Mouse (Mus musculus): ENCODE measurements around the gene Nkain4.

The Nkain4 gene

GRCm38 (mm10) chr2:180952731-180953171 lies 1.7 kb downstream of the Nkain4 start:
- no peak for DNase-seq (ENCODE audit: low read depth, low spot score)

GRCm38 (mm10) chr2:180949947-180950346 lies 4.6 kb downstream of the Nkain4 start:
- no peak for DNase-seq (ENCODE audit: low read depth, low spot score)

GRCm38 (mm10) chr2:180941869-180942268 lies 12.6 kb downstream of the Nkain4 start:
- DNase-seq (ENCODE audit: low read depth, low spot score), result no peak

GRCm38 (mm10) chr2:180940187-180940586 lies 14.3 kb downstream of the Nkain4 start:
- DNase-seq (ENCODE audit: low read depth, low spot score), result no peak

GRCm38 (mm10) chr2:180932418-180932817 lies 22.1 kb downstream of the Nkain4 start:
- no peak for DNase-seq (ENCODE audit: low read depth, low spot score)

- no peak for DNase-seq (ENCODE audit: low read depth, low spot score)
Measured at GRCm38 (mm10) chr2:180928723-180929122, 25.8 kb downstream of the Nkain4 start, which contains the start of gene Birc7. Birc7 (plus strand) TSS chr2:180929023.

GRCm38 (mm10) chr2:180925176-180925575 lies 29.3 kb downstream of the Nkain4 start:
- DNase-seq (ENCODE audit: low read depth, low spot score), result peak; percentile 72

- no peak for DNase-seq (ENCODE audit: low read depth, low spot score)
Measured at GRCm38 (mm10) chr2:180922739-180923138, 31.8 kb downstream of the Nkain4 start.

- DNase-seq (ENCODE audit: low read depth, low spot score), result peak; percentile 96
Measured at GRCm38 (mm10) chr2:180920810-180921400, 33.6 kb downstream of the Nkain4 start, which contains the start of gene Ythdf1. Ythdf1 (minus strand) TSS chr2:180920949.

GRCm38 (mm10) chr2:180919913-180920809 lies 34.3 kb downstream of the Nkain4 start:
- no peak for DNase-seq (ENCODE audit: low read depth, low spot score)

- DNase-seq (ENCODE audit: low read depth, low spot score), result no peak
Measured at GRCm38 (mm10) chr2:180915886-180916433, 38.5 kb downstream of the Nkain4 start.

GRCm38 (mm10) chr2:180910928-180911327 lies 43.6 kb downstream of the Nkain4 start:
- no peak for DNase-seq (ENCODE audit: low read depth, low spot score)

- DNase-seq (ENCODE audit: low read depth, low spot score), result no peak
Measured at GRCm38 (mm10) chr2:180905556-180906221, 48.8 kb downstream of the Nkain4 start.

GRCm38 (mm10) chr2:180904435-180905208 lies 49.9 kb downstream of the Nkain4 start:
- no peak for DNase-seq (ENCODE audit: low read depth, low spot score)

GRCm38 (mm10) chr2:180902086-180902485 lies 52.4 kb downstream of the Nkain4 start:
- peak; percentile 29 for DNase-seq (ENCODE audit: low read depth, low spot score)

GRCm38 (mm10) chr2:180897857-180898256 lies 56.6 kb downstream of the Nkain4 start:
- no peak for DNase-seq (ENCODE audit: low read depth, low spot score)

GRCm38 (mm10) chr2:180896819-180897625 lies 57.5 kb downstream of the Nkain4 start:
- no peak for DNase-seq (ENCODE audit: low read depth, low spot score)

GRCm38 (mm10) chr2:180895837-180896525 lies 58.5 kb downstream of the Nkain4 start:
- no peak for DNase-seq (ENCODE audit: low read depth, low spot score)

- DNase-seq (ENCODE audit: low read depth, low spot score), result no peak
Measured at GRCm38 (mm10) chr2:180895321-180895720, 59.2 kb downstream of the Nkain4 start.

- peak; percentile 78 for DNase-seq (ENCODE audit: low read depth, low spot score)
Measured at GRCm38 (mm10) chr2:180894734-180895133, 59.8 kb downstream of the Nkain4 start.
